Mouse (Mus musculus): ENCODE measurements around the gene Ubr4. TPM values are rescaled to one million over a fixed set of nuclear protein-coding genes. Genes with fewer than 3 reads are reported as not detected.

Ubr4 gene
- total RNA-seq, 2 experiments from 2014 or later, result 162 to 164 TPM

- no peak for DNase-seq (ENCODE audit: low spot score in 2 of 2)
Measured at GRCm38 (mm10) chr4:139481400-139481799, 129.0 kb downstream of the Ubr4 start.

GRCm38 (mm10) chr4:139483461-139484105, 131.2 kb downstream of the Ubr4 start:
- DNase-seq (ENCODE audit: low spot score in 2 of 2), result no peak

- no peak for DNase-seq (ENCODE audit: low spot score in 2 of 2)
Measured at GRCm38 (mm10) chr4:139484496-139484895, 132.1 kb downstream of the Ubr4 start.

GRCm38 (mm10) chr4:139487085-139487484, 134.7 kb downstream of the Ubr4 start:
- DNase-seq (ENCODE audit: low spot score in 2 of 2), result no peak

DNA sequence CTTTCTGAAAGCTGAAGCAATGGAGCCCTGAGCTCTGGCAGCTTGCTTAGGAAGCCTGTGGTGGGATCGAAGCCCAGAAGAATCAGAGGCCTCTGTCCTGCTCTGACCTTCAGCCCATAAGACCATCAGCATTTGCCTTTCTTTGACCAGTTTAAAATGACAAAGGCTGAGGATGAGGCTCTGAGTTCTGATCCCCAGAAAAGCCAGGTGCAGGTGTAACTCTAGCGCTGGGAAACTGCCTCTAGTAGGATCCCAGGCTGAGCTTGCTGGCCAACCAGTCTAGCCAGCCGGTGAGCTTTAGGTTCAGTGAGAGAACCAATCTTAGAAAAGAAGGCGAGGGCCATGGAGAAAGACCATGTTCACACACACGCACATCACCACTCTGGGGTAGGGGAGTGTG, 135.9 kb downstream of the Ubr4 start:
- DNase-seq (ENCODE audit: low spot score in 2 of 2), result no peak

DNA sequence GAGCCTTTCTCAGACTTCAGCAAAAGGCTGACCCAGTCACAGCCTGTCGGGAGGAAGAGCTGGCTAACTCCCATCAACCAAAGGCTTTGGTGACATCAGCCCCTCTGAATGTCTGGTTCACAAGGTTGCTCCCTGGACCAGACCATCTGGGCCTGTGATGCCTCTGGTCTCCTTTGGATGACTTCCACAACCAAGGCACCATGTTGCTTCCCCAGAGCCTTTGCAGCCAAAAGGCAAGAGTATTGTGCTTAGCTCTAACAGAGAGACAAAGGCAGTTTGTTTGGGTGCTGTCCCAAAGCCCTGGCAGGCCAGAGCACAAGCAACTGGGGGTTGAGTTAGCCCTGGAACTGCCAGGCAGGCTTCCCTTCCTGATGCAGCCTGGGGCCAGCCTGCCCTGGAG, 137.5 kb downstream of the Ubr4 start:
- DNase-seq (ENCODE audit: low spot score in 2 of 2), result peak in 1 of 2 experiments; percentile 67

DNA sequence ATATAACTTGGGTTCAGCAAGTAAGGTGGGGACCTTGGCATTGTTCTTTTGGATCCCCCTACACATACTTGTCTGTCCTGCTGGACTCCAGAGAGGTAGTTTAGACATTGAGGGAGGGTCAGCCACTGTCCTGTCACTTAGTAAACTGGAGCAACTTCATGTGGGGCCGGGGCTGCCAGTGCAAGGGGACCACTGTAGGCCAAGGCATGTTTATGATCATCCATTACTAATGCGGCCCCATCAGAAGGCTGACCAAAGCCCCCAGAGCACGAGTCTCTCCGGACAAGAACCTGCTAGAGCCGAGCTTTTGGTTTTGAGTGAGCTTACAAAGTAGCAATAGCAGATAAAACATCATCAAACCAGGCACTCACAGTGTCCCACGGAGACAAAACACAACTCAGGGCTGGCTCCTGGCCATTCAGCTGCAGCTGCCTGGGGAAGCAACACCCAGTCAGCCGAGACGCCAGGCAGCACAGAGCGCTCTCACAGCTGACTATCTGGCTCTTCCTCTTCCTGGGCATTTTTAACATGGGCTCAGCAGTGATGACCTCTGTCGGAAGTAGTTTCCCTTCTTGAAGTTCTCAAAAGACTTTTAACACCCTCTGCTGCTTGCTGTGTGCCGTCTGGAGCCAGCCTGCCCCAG, 138.1 kb downstream of the Ubr4 start:
- peak; percentile 54 to 77 for DNase-seq (ENCODE audit: low spot score in 2 of 2)

DNA sequence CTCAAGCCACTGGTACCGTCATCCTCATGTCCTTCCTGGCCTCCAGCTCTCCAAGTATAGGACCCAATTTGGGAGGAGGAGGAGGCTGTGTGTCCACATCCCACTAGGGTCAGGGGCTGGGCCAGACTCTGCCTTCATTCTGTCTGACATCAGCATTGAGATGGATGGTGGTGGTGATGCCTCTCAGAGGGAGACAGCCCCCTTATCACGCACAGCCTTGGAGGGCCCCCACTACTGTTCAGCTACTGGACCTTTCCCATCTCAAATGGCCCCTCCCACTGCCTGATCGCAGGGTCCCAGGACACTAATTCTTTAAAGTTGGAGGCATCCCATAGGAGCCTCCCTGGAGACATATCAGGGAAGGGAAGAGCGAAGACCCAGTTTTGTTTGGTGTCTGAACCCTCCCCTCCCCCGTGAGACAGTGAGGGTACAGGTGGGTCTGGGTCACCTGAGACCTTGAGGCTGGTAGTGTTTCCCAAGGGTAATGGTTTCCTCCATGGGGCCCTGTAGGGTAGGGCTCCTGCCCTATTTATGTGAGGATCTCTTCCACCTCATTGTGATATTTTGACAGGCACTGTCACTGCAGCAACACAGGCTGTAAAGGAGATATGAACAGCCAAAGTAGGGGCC, 139.2 kb downstream of the Ubr4 start:
- no peak for DNase-seq (ENCODE audit: low spot score in 2 of 2)

GRCm38 (mm10) chr4:139492258-139492833, 139.9 kb downstream of the Ubr4 start:
- no peak for DNase-seq (ENCODE audit: low spot score in 2 of 2)

- no peak for DNase-seq (ENCODE audit: low spot score in 2 of 2)
Measured at GRCm38 (mm10) chr4:139493227-139494025, 141.0 kb downstream of the Ubr4 start.

GRCm38 (mm10) chr4:139500814-139501213, 148.4 kb downstream of the Ubr4 start:
- DNase-seq (ENCODE audit: low spot score in 2 of 2), result peak; percentile 38 to 45

DNA sequence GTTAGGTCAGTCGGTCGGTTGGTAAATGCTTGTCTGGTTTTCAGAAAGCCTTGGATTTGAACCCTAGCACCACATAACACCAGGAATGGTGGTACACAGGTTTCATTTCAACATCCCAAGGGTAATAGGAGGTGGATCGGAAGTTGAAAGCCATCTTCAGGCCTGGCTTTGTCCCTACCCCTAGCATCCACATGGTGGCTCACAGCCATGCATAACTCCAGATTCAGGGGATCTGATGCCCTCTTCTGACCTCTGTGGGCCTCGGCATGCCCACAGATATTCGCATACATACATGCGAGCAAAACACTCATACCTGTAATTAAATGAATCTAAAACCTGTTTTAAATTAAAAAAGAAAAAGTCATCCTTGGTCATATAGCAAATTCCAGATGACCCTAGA, 149.3 kb downstream of the Ubr4 start:
- no peak for DNase-seq (ENCODE audit: low spot score in 2 of 2)

DNA sequence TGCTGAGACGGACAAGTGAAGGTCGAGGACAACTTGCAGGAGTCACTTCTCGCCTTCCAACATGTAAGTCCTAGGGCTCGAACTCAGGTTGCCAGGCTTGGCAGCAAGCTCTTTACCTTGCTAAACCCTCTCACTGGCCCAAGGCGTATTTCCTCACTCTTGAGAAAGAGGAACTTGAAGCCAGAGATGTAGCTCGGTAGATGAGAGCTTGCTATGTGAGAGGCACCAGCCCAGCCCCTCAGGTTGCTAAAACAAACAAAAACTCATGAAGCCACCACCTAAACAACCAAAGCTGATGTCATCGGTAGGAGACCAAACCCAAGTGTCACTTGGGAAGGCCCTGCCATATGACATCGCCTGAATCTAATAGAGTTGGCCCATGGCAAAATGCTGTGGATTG, 151.5 kb downstream of the Ubr4 start:
- no peak for DNase-seq (ENCODE audit: low spot score in 2 of 2)

GRCm38 (mm10) chr4:139505716-139506115, 153.3 kb downstream of the Ubr4 start:
- no peak for DNase-seq (ENCODE audit: low spot score in 2 of 2)

- no peak for DNase-seq (ENCODE audit: low spot score in 2 of 2)
Measured at GRCm38 (mm10) chr4:139506727-139507126, 154.3 kb downstream of the Ubr4 start.

- DNase-seq (ENCODE audit: low spot score in 2 of 2), result no peak
Measured at GRCm38 (mm10) chr4:139509069-139509468, 156.7 kb downstream of the Ubr4 start.

- no peak for DNase-seq (ENCODE audit: low spot score in 2 of 2)
Measured at GRCm38 (mm10) chr4:139511557-139511956, 159.1 kb downstream of the Ubr4 start.

GRCm38 (mm10) chr4:139512985-139513384, 160.6 kb downstream of the Ubr4 start:
- no peak for DNase-seq (ENCODE audit: low spot score in 2 of 2)

GRCm38 (mm10) chr4:139519221-139519620, 166.8 kb downstream of the Ubr4 start:
- no peak for DNase-seq (ENCODE audit: low spot score in 2 of 2)

DNA sequence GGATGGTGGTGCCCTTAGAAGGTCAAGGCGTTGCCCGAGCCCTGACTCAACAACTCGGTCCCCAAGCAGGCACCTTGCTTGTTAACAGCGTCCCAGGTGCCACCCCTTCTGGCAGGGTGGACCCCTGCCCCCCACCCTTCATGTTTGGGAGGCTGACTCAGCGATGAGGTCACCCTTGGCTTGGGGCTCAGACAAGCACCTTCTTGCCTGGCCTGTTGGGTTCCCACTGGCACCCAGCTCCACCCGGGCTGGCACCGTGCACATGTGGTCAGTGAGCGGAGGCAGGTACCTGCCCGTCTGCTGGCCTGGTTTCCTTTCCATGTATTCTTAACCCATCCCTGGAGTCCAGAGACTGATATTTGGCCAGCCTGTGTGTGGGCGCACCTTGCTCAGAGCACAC, 169.5 kb downstream of the Ubr4 start:
- DNase-seq (ENCODE audit: low spot score in 2 of 2), result no peak

- peak in 1 of 2 experiments; percentile 18 for DNase-seq (ENCODE audit: low spot score in 2 of 2)
Measured at GRCm38 (mm10) chr4:139526475-139526874, 174.1 kb downstream of the Ubr4 start.

Measured in layer of hippocampus, adult 18-20 months (tissue).